7 mouse cellular contexts compared by ENCODE assay signal in genomic region chr11:69581814-69582213, GRCm38 (mm10). TPM values are rescaled to one million over a fixed set of nuclear protein-coding genes. Genes with fewer than 3 reads are reported as not detected.
DNase-seq lines count a peak whose midpoint lies in the region; ATAC-seq and TF ChIP-seq lines count a peak whose summit lies in the region.

No protein-coding gene starts in this region.

- peaks cover 5% of the 10 kb centered on the region; the same call in 1 of the 2 replicates for H3K4me1 ChIP-seq in lung, postnatal 0 days (ENCODE audit: insufficient read depth, low read depth, low read length)
- H3K4me1 ChIP-seq in embryonic facial prominence, embryonic 13.5 days, result peaks cover 30% of the 10 kb centered on the region
- H3K4me1 ChIP-seq in limb, embryonic 15.5 days, result peaks cover 27% of the 10 kb centered on the region
- peaks cover 32% of the 10 kb centered on the region for H3K4me1 ChIP-seq in stomach, embryonic 15.5 days

- peak overlapping the region; percentile 96 for H3K27ac ChIP-seq in lung, postnatal 0 days (ENCODE audit: low read length)
- H3K27ac ChIP-seq in embryonic facial prominence, embryonic 13.5 days, result peak overlapping the region; percentile 96
- H3K27ac ChIP-seq in limb, embryonic 15.5 days, result peak overlapping the region; percentile 96
- H3K27ac ChIP-seq in stomach, embryonic 15.5 days, result peak overlapping the region; percentile 97

- no peak for TF ChIP-seq EP300 in lung, postnatal 0 days (IDR thresholded peaks at IDR 0.05)

- 0 out of 2 replicates have a peak, but pooled peaks have one; percentile 7 for TF ChIP-seq CTCF in lung, postnatal 0 days (IDR thresholded peaks at IDR 0.05)

- no peak for ATAC-seq in lung, postnatal 0 days
- ATAC-seq in embryonic facial prominence, embryonic 13.5 days (ENCODE audit: insufficient number of reproducible peaks, insufficient read depth, low FRiP score, low TSS enrichment, low read depth), result no peak
- ATAC-seq in limb, embryonic 15.5 days (ENCODE audit: insufficient number of reproducible peaks, low FRiP score, low TSS enrichment, low read depth), result no peak
- ATAC-seq in stomach, embryonic 15.5 days (ENCODE audit: insufficient read depth, low FRiP score, low read depth), result no peak

- H3K27me3 ChIP-seq in lung, postnatal 0 days (replicated peaks; ENCODE audit: insufficient read depth, low read length), result no peaks in the 10 kb centered on the region
- H3K27me3 ChIP-seq in embryonic facial prominence, embryonic 13.5 days, result no peaks in the 10 kb centered on the region
- no peaks in the 10 kb centered on the region for H3K27me3 ChIP-seq in limb, embryonic 15.5 days
- H3K27me3 ChIP-seq in stomach, embryonic 15.5 days (replicated peaks), result no peaks in the 10 kb centered on the region

- peak overlapping the region; percentile 51 for H3K4me3 ChIP-seq in lung, postnatal 0 days (ENCODE audit: low read depth, low read length)
- H3K4me3 ChIP-seq in embryonic facial prominence, embryonic 13.5 days, result peak overlapping the region; percentile 79
- peak overlapping the region; percentile 77 for H3K4me3 ChIP-seq in limb, embryonic 15.5 days
- peak overlapping the region; percentile 80 for H3K4me3 ChIP-seq in stomach, embryonic 15.5 days (replicated peaks)

- peak overlapping the region; percentile 30 for H3K9ac ChIP-seq in lung, postnatal 0 days (replicated peaks; ENCODE audit: low read depth)
- peak overlapping the region; percentile 90 for H3K9ac ChIP-seq in embryonic facial prominence, embryonic 13.5 days
- H3K9ac ChIP-seq in limb, embryonic 15.5 days, result peak overlapping the region; percentile 52
- peak overlapping the region; percentile 38; the same call in 1 of the 2 replicates for H3K9ac ChIP-seq in stomach, embryonic 15.5 days

- DNase-seq in lung, postnatal 0 days (ENCODE audit: low spot score), result peak; percentile 53
- no peak for DNase-seq in lung, postnatal 14 days
- no peak for DNase-seq in layer of hippocampus, adult 18-20 months (ENCODE audit: low spot score in 2 of 2)
- DNase-seq in spleen, postnatal 10 days (ENCODE audit: low spot score in 2 of 2), result no peak

- H3K9me3 ChIP-seq in lung, postnatal 0 days (ENCODE audit: low read length), result no peaks in the 10 kb centered on the region
- H3K9me3 ChIP-seq in embryonic facial prominence, embryonic 13.5 days, result no peaks in the 10 kb centered on the region
- no peaks in the 10 kb centered on the region for H3K9me3 ChIP-seq in limb, embryonic 15.5 days
- no peaks in the 10 kb centered on the region for H3K9me3 ChIP-seq in stomach, embryonic 15.5 days

- under 1% methylated on average over 8 of the region's 8 CpGs for WGBS in lung, postnatal 0 days
- whole genome bisulfite sequencing in embryonic facial prominence, embryonic 13.5 days, result 0% methylated on average over 8 of the region's 8 CpGs
- under 1% methylated on average over 8 of the region's 8 CpGs for WGBS in limb, embryonic 15.5 days
- WGBS in stomach, embryonic 15.5 days, result under 1% methylated on average over 8 of the region's 8 CpGs

- H3K36me3 ChIP-seq in lung, postnatal 0 days (ENCODE audit: insufficient read depth, low read length), result no peaks in the 10 kb centered on the region
- H3K36me3 ChIP-seq in embryonic facial prominence, embryonic 13.5 days, result peaks cover 13% of the 10 kb centered on the region
- peaks cover 11% of the 10 kb centered on the region for H3K36me3 ChIP-seq in limb, embryonic 15.5 days
- no peaks in the 10 kb centered on the region for H3K36me3 ChIP-seq in stomach, embryonic 15.5 days

- peak overlapping the region; percentile 92 for H3K4me2 ChIP-seq in lung, postnatal 0 days (replicated peaks; ENCODE audit: low read depth, low read length)
- peak overlapping the region; percentile 87 for H3K4me2 ChIP-seq in embryonic facial prominence, embryonic 13.5 days
- H3K4me2 ChIP-seq in limb, embryonic 15.5 days, result peak overlapping the region; percentile 80
- H3K4me2 ChIP-seq in stomach, embryonic 15.5 days, result peak overlapping the region; percentile 60

RNA-seq across cellular contexts. Expression of gene Trp53, which starts 1.7 kb away (rescaled TPM):
- polyA plus RNA-seq in lung, postnatal 0 days (2015; fragmentation: Nextera tagmentation; extraction: Ambion mirVana), result 39.8 and 50.6 TPM in 2 replicates
- 160 and 186 TPM in 2 replicates for polyA plus RNA-seq in embryonic facial prominence, embryonic 13.5 days (2015; fragmentation: Nextera tagmentation; extraction: Ambion mirVana)
- polyA plus RNA-seq in limb, embryonic 15.5 days (2015; fragmentation: Nextera tagmentation; extraction: Ambion mirVana), result 132 and 134 TPM in 2 replicates
- polyA plus RNA-seq in stomach, embryonic 15.5 days (2015; fragmentation: Nextera tagmentation; extraction: Ambion mirVana), result 122 and 130 TPM in 2 replicates
- total RNA-seq in layer of hippocampus, adult 18-20 months (2021), result 10 to 100 TPM; 25.5 to 26.9 TPM

RNA-seq across cellular contexts. Expression of gene Wrap53, which starts 1.8 kb away (rescaled TPM):
- polyA plus RNA-seq in lung, postnatal 0 days (2015; fragmentation: Nextera tagmentation; extraction: Ambion mirVana), result 13.8 and 14.3 TPM in 2 replicates
- polyA plus RNA-seq in embryonic facial prominence, embryonic 13.5 days (2015; fragmentation: Nextera tagmentation; extraction: Ambion mirVana), result 26.9 TPM in 2 replicates
- polyA plus RNA-seq in limb, embryonic 15.5 days (2015; fragmentation: Nextera tagmentation; extraction: Ambion mirVana), result 23.6 and 24.8 TPM in 2 replicates
- polyA plus RNA-seq in stomach, embryonic 15.5 days (2015; fragmentation: Nextera tagmentation; extraction: Ambion mirVana), result 21.6 and 24.5 TPM in 2 replicates
- total RNA-seq in layer of hippocampus, adult 18-20 months (2021), result 10 to 100 TPM; 14.3 to 14.8 TPM

RNA-seq across cellular contexts. Expression of gene Efnb3, which starts 21.8 kb away (rescaled TPM):
- 0.80 and 1.0 TPM in 2 replicates for polyA plus RNA-seq in lung, postnatal 0 days (2015; fragmentation: Nextera tagmentation; extraction: Ambion mirVana)
- polyA plus RNA-seq in embryonic facial prominence, embryonic 13.5 days (2015; fragmentation: Nextera tagmentation; extraction: Ambion mirVana), result 43.4 and 46.3 TPM in 2 replicates
- polyA plus RNA-seq in limb, embryonic 15.5 days (2015; fragmentation: Nextera tagmentation; extraction: Ambion mirVana), result 27.9 and 33.2 TPM in 2 replicates
- polyA plus RNA-seq in stomach, embryonic 15.5 days (2015; fragmentation: Nextera tagmentation; extraction: Ambion mirVana), result 10.4 and 12.6 TPM in 2 replicates
- 100 to 1,000 TPM; 126 to 137 TPM for total RNA-seq in layer of hippocampus, adult 18-20 months (2021)

RNA-seq across cellular contexts. Expression of gene Atp1b2, which starts 23.9 kb away (rescaled TPM):
- 7.5 and 8.1 TPM in 2 replicates for polyA plus RNA-seq in lung, postnatal 0 days (2015; fragmentation: Nextera tagmentation; extraction: Ambion mirVana)
- 7.9 and 8.3 TPM in 2 replicates for polyA plus RNA-seq in embryonic facial prominence, embryonic 13.5 days (2015; fragmentation: Nextera tagmentation; extraction: Ambion mirVana)
- polyA plus RNA-seq in limb, embryonic 15.5 days (2015; fragmentation: Nextera tagmentation; extraction: Ambion mirVana), result 8.2 and 10.5 TPM in 2 replicates
- 7.5 and 7.7 TPM in 2 replicates for polyA plus RNA-seq in stomach, embryonic 15.5 days (2015; fragmentation: Nextera tagmentation; extraction: Ambion mirVana)
- 100 to 1,000 TPM; 402 to 407 TPM for total RNA-seq in layer of hippocampus, adult 18-20 months (2021)

RNA-seq across cellular contexts. Expression of gene Dnah2, which starts 32.9 kb away (rescaled TPM):
- polyA plus RNA-seq in lung, postnatal 0 days (2015; fragmentation: Nextera tagmentation; extraction: Ambion mirVana), result 1.3 and 2.2 TPM in 2 replicates
- polyA plus RNA-seq in embryonic facial prominence, embryonic 13.5 days (2015; fragmentation: Nextera tagmentation; extraction: Ambion mirVana), result 4.2 and 4.4 TPM in 2 replicates
- 2.0 and 3.0 TPM in 2 replicates for polyA plus RNA-seq in limb, embryonic 15.5 days (2015; fragmentation: Nextera tagmentation; extraction: Ambion mirVana)
- 0.81 and 1.1 TPM in 2 replicates for polyA plus RNA-seq in stomach, embryonic 15.5 days (2015; fragmentation: Nextera tagmentation; extraction: Ambion mirVana)
- 1 to 10 TPM; 3.9 to 4.3 TPM for total RNA-seq in layer of hippocampus, adult 18-20 months (2021)

Comparison
In these comparisons a context has a peak if more than half of its experiments do, and no peak if none do; other contexts are left out.
1. H3K9ac ChIP-seq: peak in every context shown above with its lines; median percentile 90 in embryonic facial prominence, embryonic 13.5 days; 52 in limb, embryonic 15.5 days; 38 in stomach, embryonic 15.5 days; 30 in lung, postnatal 0 days.